Mouse (Mus musculus) embryonic facial prominence, embryonic 10.5 days (tissue): Measurements from ENCODE around the gene Tacc2. TPM values are rescaled to one million over a fixed set of nuclear protein-coding genes. Genes with fewer than 3 reads are reported as not detected.
"Not testable (repeated sequence)": the region's sequence is repeated elsewhere in the genome, so short reads cannot be mapped to it uniquely, and the experiment has no call there.

Experiments used
- DNase-seq: peaks from one replicate; pipeline ENCODE4 v3.0.0-alpha.2; 2017; ENCODE audit warnings: low spot score
- H3K27ac ChIP-seq: fragments of 300-500 bp; sonication (generic); replicated peaks from 2 replicates; pipeline ENCODE4 v1.5.1; 2016; ENCODE audit warnings: mild to moderate bottlenecking
- H3K27me3 ChIP-seq: fragments of 300-500 bp; sonication (generic); replicated peaks from 2 replicates; pipeline ENCODE4 v1.6.1; 2016; ENCODE audit warnings: low read depth, mild to moderate bottlenecking; ENCODE audit not compliant: poor library complexity, severe bottlenecking
- H3K36me3 ChIP-seq: fragments of 300-500 bp; sonication (generic); replicated peaks from 2 replicates; pipeline ENCODE4 v1.6.1; 2016; ENCODE audit warnings: mild to moderate bottlenecking, moderate library complexity
- H3K4me1 ChIP-seq: fragments of 300-500 bp; sonication (generic); 2 replicates; pipeline ENCODE4 v1.6.1; 2016
- H3K4me3 ChIP-seq: fragments of 300-500 bp; sonication (generic); 2 replicates; pipeline ENCODE4 v1.5.1; 2016; ENCODE audit warnings: mild to moderate bottlenecking, moderate library complexity
- H3K9me3 ChIP-seq: fragments of 300-500 bp; sonication (generic); 2 replicates; pipeline ENCODE4 v1.6.1; 2016; ENCODE audit warnings: mild to moderate bottlenecking
- WGBS: fragments of 180-500 bp; shearing (Covaris S2); methylation state at CpG from one replicate; pipeline ENCODE4 v1.1.7; 2016; 5-methylcytosine and 5-hydroxymethylcytosine counted together
- polyA plus RNA-seq: library from polyadenylated mRNA; unstranded; fragments of >200 nt; fragmentation: Nextera tagmentation; extraction: Ambion mirVana; gene quantifications from 2 replicates; pipeline ENCODE4 v1.2.1, GENCODE M21; 2016

The Tacc2 gene
- polyA plus RNA-seq, 1 experiment from 2014 or later, result 49.6 TPM

- peaks cover 9% of the 10 kb centered on the region; the same call in 1 of the 2 replicates for H3K9me3 ChIP-seq
- H3K4me1 ChIP-seq, result peaks cover 44% of the 10 kb centered on the region
- peaks cover 30% of the 10 kb centered on the region for H3K36me3 ChIP-seq
- H3K4me3 ChIP-seq, result no peak overlapping the region
- DNase-seq, result no peak
- H3K27me3 ChIP-seq, result no peaks in the 10 kb centered on the region
- 97% methylated on average over 9 of the region's 9 CpGs for WGBS
- no peak overlapping the region for H3K27ac ChIP-seq
Measured at GRCm38 (mm10) chr7:130665358-130665757, 88.1 kb downstream of the Tacc2 start.

- not testable (repeated sequence) for DNase-seq, H3K27me3 ChIP-seq, H3K4me3 ChIP-seq, H3K9me3 ChIP-seq, H3K27ac ChIP-seq
- Histone ChIP-seq H3K36me3 (peaks cover 29% of the 10 kb centered on the region), H3K4me1 (peaks cover 49% of the 10 kb centered on the region)
- WGBS, result 82% methylated on average over 1 of the region's 1 CpGs
Measured at GRCm38 (mm10) chr7:130668013-130668412, 90.8 kb downstream of the Tacc2 start.

GRCm38 (mm10) chr7:130668729-130669281, 91.6 kb downstream of the Tacc2 start:
- Histone ChIP-seq H3K27ac (peak overlapping the region; percentile 78), H3K4me3 (no peak overlapping the region), H3K4me1 (peaks cover 53% of the 10 kb centered on the region), H3K36me3 (peaks cover 21% of the 10 kb centered on the region), H3K27me3 (no peaks in the 10 kb centered on the region), H3K9me3 (peaks cover 5% of the 10 kb centered on the region; the same call in 1 of the 2 replicates)
- no peak for DNase-seq
- 60% methylated on average over 7 of the region's 7 CpGs for WGBS

GRCm38 (mm10) chr7:130669370-130669881, 92.2 kb downstream of the Tacc2 start:
- Histone ChIP-seq H3K4me1 (peaks cover 53% of the 10 kb centered on the region), H3K36me3 (peaks cover 15% of the 10 kb centered on the region), H3K27ac (peak overlapping the region; percentile 78), H3K9me3 (no peaks in the 10 kb centered on the region; the same call in 1 of the 2 replicates), H3K4me3 (no peak overlapping the region), H3K27me3 (no peaks in the 10 kb centered on the region)
- DNase-seq, result peak; percentile 39
- WGBS, result 59% methylated on average over 8 of the region's 8 CpGs

GRCm38 (mm10) chr7:130670358-130670757, 93.1 kb downstream of the Tacc2 start:
- no peaks in the 10 kb centered on the region for H3K9me3 ChIP-seq
- H3K27me3 ChIP-seq, result no peaks in the 10 kb centered on the region
- peaks cover 15% of the 10 kb centered on the region for H3K36me3 ChIP-seq
- DNase-seq, result peak; percentile 36
- 48% methylated on average over 4 of the region's 4 CpGs for WGBS
- peaks cover 56% of the 10 kb centered on the region for H3K4me1 ChIP-seq
- H3K4me3 ChIP-seq, result no peak overlapping the region
- H3K27ac ChIP-seq, result peak overlapping the region; percentile 70

GRCm38 (mm10) chr7:130671301-130671700, 94.1 kb downstream of the Tacc2 start:
- Histone ChIP-seq H3K36me3 (peaks cover 19% of the 10 kb centered on the region), H3K4me3 (no peak overlapping the region), H3K27ac (peak overlapping the region; percentile 70), H3K9me3 (peaks cover 3% of the 10 kb centered on the region; the same call in 1 of the 2 replicates), H3K4me1 (peaks cover 56% of the 10 kb centered on the region), H3K27me3 (no peaks in the 10 kb centered on the region)
- WGBS, result 73% methylated on average over 6 of the region's 6 CpGs
- no peak for DNase-seq

- peak overlapping the region; percentile 66 for H3K27ac ChIP-seq
- DNase-seq, result peak; percentile 65
- no peak overlapping the region for H3K4me3 ChIP-seq
- 73% methylated on average over 9 of the region's 9 CpGs for WGBS
- H3K9me3 ChIP-seq, result peaks cover 6% of the 10 kb centered on the region; the same call in 1 of the 2 replicates
- H3K4me1 ChIP-seq, result peaks cover 44% of the 10 kb centered on the region
- no peaks in the 10 kb centered on the region for H3K27me3 ChIP-seq
- peaks cover 34% of the 10 kb centered on the region for H3K36me3 ChIP-seq
Measured at GRCm38 (mm10) chr7:130673169-130674033, 96.2 kb downstream of the Tacc2 start.

GRCm38 (mm10) chr7:130674526-130674925, 97.3 kb downstream of the Tacc2 start:
- peaks cover 33% of the 10 kb centered on the region for H3K4me1 ChIP-seq
- 68% methylated on average over 9 of the region's 9 CpGs for WGBS
- H3K36me3 ChIP-seq, result peaks cover 37% of the 10 kb centered on the region
- H3K27ac ChIP-seq, result peak overlapping the region; percentile 51
- no peak overlapping the region; the same call in 1 of the 2 replicates for H3K4me3 ChIP-seq
- H3K27me3 ChIP-seq, result no peaks in the 10 kb centered on the region
- no peak for DNase-seq
- peaks cover 6% of the 10 kb centered on the region; the same call in 1 of the 2 replicates for H3K9me3 ChIP-seq

- Histone ChIP-seq H3K27ac (no peak overlapping the region), H3K9me3 (peaks cover 6% of the 10 kb centered on the region; the same call in 1 of the 2 replicates), H3K27me3 (no peaks in the 10 kb centered on the region), H3K4me3 (no peak overlapping the region), H3K36me3 (peaks cover 40% of the 10 kb centered on the region), H3K4me1 (peaks cover 11% of the 10 kb centered on the region)
- 76% methylated on average over 11 of the region's 11 CpGs for WGBS
- DNase-seq, result no peak
Measured at GRCm38 (mm10) chr7:130676885-130677540, 99.8 kb downstream of the Tacc2 start.

GRCm38 (mm10) chr7:130677541-130678274, 100.5 kb downstream of the Tacc2 start:
- Histone ChIP-seq H3K36me3 (peaks cover 40% of the 10 kb centered on the region), H3K9me3 (peaks cover 6% of the 10 kb centered on the region; the same call in 1 of the 2 replicates), H3K27ac (peak overlapping the region; percentile 59), H3K4me3 (no peak overlapping the region), H3K27me3 (no peaks in the 10 kb centered on the region), H3K4me1 (peaks cover 12% of the 10 kb centered on the region)
- no peak for DNase-seq
- 82% methylated on average over 12 of the region's 12 CpGs for WGBS

- peaks cover 13% of the 10 kb centered on the region for H3K4me1 ChIP-seq
- no peaks in the 10 kb centered on the region for H3K27me3 ChIP-seq
- H3K36me3 ChIP-seq, result peaks cover 40% of the 10 kb centered on the region
- 91% methylated on average over 6 of the region's 6 CpGs for WGBS
- H3K9me3 ChIP-seq, result peaks cover 6% of the 10 kb centered on the region; the same call in 1 of the 2 replicates
- DNase-seq, result no peak
- H3K4me3 ChIP-seq, result no peak overlapping the region
- H3K27ac ChIP-seq, result peak overlapping the region; percentile 19; the same call in 1 of the 2 replicates
Measured at GRCm38 (mm10) chr7:130678414-130678813, 101.2 kb downstream of the Tacc2 start.

GRCm38 (mm10) chr7:130681798-130682197, 104.6 kb downstream of the Tacc2 start:
- peaks cover 9% of the 10 kb centered on the region for H3K4me1 ChIP-seq
- H3K27me3 ChIP-seq, result no peaks in the 10 kb centered on the region
- 89% methylated on average over 4 of the region's 4 CpGs for WGBS
- no peak for DNase-seq
- no peak overlapping the region for H3K27ac ChIP-seq
- H3K4me3 ChIP-seq, result no peak overlapping the region
- H3K9me3 ChIP-seq, result no peaks in the 10 kb centered on the region
- peaks cover 16% of the 10 kb centered on the region for H3K36me3 ChIP-seq
